Mouse (Mus musculus) C2C12 (cell line): ENCODE data around the gene Kctd11. TPM values are rescaled to one million over a fixed set of nuclear protein-coding genes. Genes with fewer than 3 reads are reported as not detected.
"Not testable (repeated sequence)": the region's sequence is repeated elsewhere in the genome, so short reads cannot be mapped to it uniquely, and the experiment has no call there.

Experiments used
- H3K27me3 ChIP-seq: one replicate; pipeline ENCODE4 v1.6.1; 2011; ENCODE audit not compliant: control insufficient read depth, insufficient read depth, insufficient read length
- H3K36me3 ChIP-seq: one replicate; pipeline ENCODE4 v1.6.1; 2011; ENCODE audit not compliant: control insufficient read depth, insufficient read depth
- H3K4me3 ChIP-seq: one replicate; pipeline ENCODE4 v1.5.1; 2011; ENCODE audit warnings: mild to moderate bottlenecking, control low read depth; ENCODE audit not compliant: poor library complexity, insufficient read depth, severe bottlenecking
- H3K79me2 ChIP-seq: one replicate; pipeline ENCODE4 v1.6.1; 2011; ENCODE audit not compliant: control insufficient read depth, insufficient read depth
- H3K79me3 ChIP-seq: one replicate; pipeline ENCODE4 v1.6.1; 2011; ENCODE audit warnings: low read depth, control low read depth
- H3ac ChIP-seq: one replicate; pipeline ENCODE3; 2011; ENCODE audit warnings: low read depth; ENCODE audit not compliant: control insufficient read depth, insufficient read length
- CEBPB ChIP-seq: IDR thresholded peaks from one replicate; pipeline ENCODE4 v1.6.1; 2011; ENCODE audit warnings: low read depth, mild to moderate bottlenecking, control low read depth, moderate library complexity
- CTCF ChIP-seq: IDR thresholded peaks from one replicate; pipeline ENCODE4 v1.5.1; 2011; ENCODE audit not compliant: control insufficient read depth, insufficient read depth, insufficient read length
- FOSL1 ChIP-seq: IDR thresholded peaks from one replicate; pipeline ENCODE4 v1.8.0; 2011; ENCODE audit warnings: mild to moderate bottlenecking, low read length; ENCODE audit not compliant: poor library complexity, insufficient read depth, severe bottlenecking
- MAX ChIP-seq: IDR thresholded peaks from one replicate; pipeline ENCODE4 v1.6.1; 2011; ENCODE audit warnings: mild to moderate bottlenecking, control low read depth
- MYOD1 ChIP-seq: IDR thresholded peaks from one replicate; pipeline ENCODE4 v1.6.1; 2011; ENCODE audit warnings: low read depth; ENCODE audit not compliant: control insufficient read depth, insufficient read length
- MYOG ChIP-seq: IDR thresholded peaks from one replicate; pipeline ENCODE4 v1.6.1; 2011; ENCODE audit not compliant: control insufficient read depth, insufficient read length; ENCODE audit errors: extremely low read depth
- USF1 ChIP-seq: IDR thresholded peaks from one replicate; pipeline ENCODE4 v1.6.1; 2011; ENCODE audit warnings: low read depth, mild to moderate bottlenecking, control low read depth, moderate library complexity
- polyA plus RNA-seq: library from polyadenylated mRNA; unstranded; fragments of >200 nt; fragmentation: generic; extraction: Trizol; gene quantifications from one replicate; pipeline ENCODE4 v1.2.1, GENCODE M21; 2012; ENCODE audit warnings: missing spikeins

Kctd11 gene
- polyA plus RNA-seq, 1 experiment: 17.2 TPM

DNA sequence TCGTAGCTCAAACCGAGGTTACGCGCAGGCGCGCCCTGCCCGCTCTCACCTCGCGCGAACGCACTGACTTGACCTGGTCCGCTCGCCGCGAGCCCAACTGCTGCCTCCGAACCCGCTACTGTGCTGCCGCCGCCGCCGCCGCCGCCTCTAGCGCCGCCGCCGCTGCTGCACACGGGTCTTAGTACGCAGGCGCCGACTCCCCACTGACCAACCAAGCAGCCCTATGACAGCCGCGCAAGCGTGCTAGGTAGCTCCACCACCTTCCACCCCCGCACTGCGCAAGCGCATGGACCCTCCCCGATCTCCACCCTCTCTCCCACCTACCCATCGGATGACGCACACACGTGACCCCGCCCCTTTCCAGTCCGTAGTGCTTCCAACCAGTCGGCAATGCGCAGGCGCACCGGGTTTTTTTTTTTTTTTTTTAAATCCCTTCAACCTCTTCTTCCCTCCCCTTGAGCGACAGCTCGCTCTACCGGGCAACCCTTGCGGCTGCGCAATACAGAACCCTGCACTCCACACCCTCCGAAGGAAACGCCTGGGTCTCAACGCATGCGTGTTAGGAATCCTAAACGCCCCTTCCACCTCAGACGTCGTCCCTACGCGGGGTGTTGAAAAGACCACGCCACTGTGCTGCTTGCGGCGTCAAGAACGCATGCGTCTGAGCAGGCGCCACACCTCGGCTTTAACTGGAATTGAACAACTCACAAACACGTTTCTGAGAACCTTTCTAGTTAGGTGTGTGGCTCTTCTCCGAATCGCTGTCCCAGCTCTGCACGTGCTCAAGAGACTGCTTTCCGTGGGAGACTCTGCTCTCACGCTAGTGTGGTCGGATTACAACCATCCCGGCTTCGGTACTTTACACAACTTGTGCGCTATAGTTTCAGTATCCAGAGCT lies 40.2 kb upstream of the Kctd11 start, which contains the start of gene Eif5a:
Gene Eif5a, minus strand, starts transcription at position 845 of the 898 bp plus-strand sequence.
- Histone ChIP-seq H3ac (peak within 1 kb of the TSS; percentile 98), H3K27me3 (no peaks in the 10 kb centered on the region), H3K36me3 (peaks cover 38% of the 10 kb centered on the region), H3K79me2 (peaks cover 54% of the 10 kb centered on the region), H3K79me3 (peaks cover 42% of the 10 kb centered on the region), H3K4me3 (peak within 1 kb of the TSS; percentile 100)
- no peak for TF ChIP-seq CEBPB
- TF ChIP-seq USF1: peak; percentile 93
- TF ChIP-seq CTCF: peak; percentile 49
- TF ChIP-seq MAX: peak; percentile 99

DNA sequence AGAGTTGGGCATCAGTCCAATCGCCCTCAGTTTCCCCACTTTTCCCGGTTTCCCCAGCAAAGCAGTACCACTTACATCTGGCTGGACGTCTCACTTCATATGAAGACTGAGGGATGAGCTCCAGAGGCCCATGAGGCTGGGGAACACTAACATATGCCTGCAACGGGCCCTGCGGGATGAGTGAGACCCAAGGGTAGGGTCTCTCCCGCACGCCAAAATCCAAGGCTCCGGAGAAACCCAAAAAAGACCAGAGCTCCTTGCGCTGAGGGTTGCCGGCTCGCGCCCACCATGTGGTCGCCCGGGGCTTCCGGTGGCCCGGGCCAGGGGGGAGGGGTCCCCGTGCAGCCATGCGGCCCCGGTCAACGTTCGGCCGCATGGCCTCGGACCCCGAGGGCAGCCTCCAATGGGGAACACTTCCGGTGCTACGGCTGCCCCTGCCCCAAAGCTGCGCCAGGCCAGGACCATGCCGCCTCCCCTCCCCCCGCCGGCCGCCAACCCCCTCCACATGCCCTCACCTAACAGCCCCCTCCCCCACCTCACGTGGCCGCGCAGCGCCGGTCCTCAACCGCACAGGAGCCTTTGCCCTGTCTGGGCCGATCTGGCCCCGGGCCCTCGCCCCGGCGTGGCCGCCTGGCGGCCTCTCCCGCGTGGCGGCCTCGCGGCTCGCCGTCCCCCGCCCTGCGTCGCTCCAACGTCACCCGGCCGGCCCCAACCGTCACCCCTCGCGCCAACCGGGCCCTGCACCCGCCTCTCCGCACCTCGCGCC lies 39.2 kb upstream of the Kctd11 start:
- H3K79me3 ChIP-seq: peaks cover 50% of the 10 kb centered on the region
- H3K36me3 ChIP-seq: peaks cover 47% of the 10 kb centered on the region
- TF ChIP-seq CTCF (no peak), MAX (peak; percentile 79), MYOD1 (no peak), FOSL1 (no peak), MYOG (no peak)
- peaks cover 63% of the 10 kb centered on the region for H3K79me2 ChIP-seq
- peak overlapping the region; percentile 100 for H3K4me3 ChIP-seq
- H3K27me3 ChIP-seq: no peaks in the 10 kb centered on the region
- H3ac ChIP-seq: peak overlapping the region; percentile 98

DNA sequence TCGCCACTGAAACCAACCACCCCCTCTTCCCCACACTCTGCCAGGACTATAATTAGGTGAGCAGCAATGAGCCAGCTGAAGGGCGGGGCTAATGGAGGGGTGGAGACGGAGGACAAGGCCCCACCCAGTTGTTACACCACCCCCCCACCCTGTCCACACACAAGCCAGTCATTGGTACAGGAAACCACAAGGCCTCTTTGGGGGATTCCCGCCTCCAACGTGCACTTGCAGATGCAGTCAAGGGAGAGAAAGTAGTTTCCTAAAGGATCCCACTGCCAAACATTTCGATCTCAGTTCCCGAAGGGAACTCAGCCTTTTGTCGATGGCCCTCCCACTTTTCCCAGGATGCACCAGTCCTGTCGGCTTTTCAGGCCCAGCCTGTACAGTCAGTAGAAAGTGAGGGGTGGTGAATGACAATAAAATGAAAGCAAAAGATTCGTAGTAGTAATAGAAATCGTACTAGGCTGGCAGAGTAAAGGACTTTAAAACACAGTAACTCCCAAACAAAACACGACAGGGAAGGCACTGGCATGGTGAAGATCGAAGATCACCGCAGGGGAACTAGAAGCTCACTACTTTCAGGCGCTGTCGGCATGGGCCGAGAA lies 38.6 kb upstream of the Kctd11 start:
- TF ChIP-seq FOSL1 (no peak), MAX (peak; percentile 72)
- H3K79me2 ChIP-seq: peaks cover 70% of the 10 kb centered on the region

DNA sequence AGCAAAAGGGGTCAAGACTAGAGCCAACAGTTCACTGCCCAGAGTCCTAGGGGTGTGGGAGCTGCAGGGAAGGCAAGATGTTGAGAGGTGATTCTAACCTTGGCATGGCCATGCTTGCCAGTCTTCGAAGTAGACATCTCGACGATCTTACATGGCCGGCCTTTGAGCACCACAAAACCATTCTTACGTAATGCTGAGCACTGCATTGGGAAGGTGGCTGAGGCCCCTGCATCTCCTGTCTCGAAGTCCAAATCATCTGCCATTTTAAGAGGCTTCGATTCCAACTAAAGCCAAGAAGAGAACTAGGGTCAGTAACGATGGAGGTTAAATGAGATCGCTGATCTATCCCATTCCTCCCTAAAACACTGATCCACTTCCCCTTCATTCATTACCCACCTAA lies 37.8 kb upstream of the Kctd11 start:
- Histone ChIP-seq H3K79me2 (peaks cover 77% of the 10 kb centered on the region), H3ac (peak overlapping the region; percentile 42), H3K27me3 (no peaks in the 10 kb centered on the region), H3K79me3 (peaks cover 50% of the 10 kb centered on the region), H3K4me3 (peak overlapping the region; percentile 100), H3K36me3 (peaks cover 58% of the 10 kb centered on the region)
- TF ChIP-seq USF1: no peak
- TF ChIP-seq MAX: no peak
- no peak for TF ChIP-seq FOSL1
- no peak for TF ChIP-seq CTCF

More for the DNA sequence above, 38.6 kb upstream of the Kctd11 start:
- Histone ChIP-seq H3ac (peak overlapping the region; percentile 98), H3K36me3 (peaks cover 54% of the 10 kb centered on the region), H3K79me3 (peaks cover 50% of the 10 kb centered on the region), H3K4me3 (peak overlapping the region; percentile 100), H3K27me3 (no peaks in the 10 kb centered on the region)

DNA sequence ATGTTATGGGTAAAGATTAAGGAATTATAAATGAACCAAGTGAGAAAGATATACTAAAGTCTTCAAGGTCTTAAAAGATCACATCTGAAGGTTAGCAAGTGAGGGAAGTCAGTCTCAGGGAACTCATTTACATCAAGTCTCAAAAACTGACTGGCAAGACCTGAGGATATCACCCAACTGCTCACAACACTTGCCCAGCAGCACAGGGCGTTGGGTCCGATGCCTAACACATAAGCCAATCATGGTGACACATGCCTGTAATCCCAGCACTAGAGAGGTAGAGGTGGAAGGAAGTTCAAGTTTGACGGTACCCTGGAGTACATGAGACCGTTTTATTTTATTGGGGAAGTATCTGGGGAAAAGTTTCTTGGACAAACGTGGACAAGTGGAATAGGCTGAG lies 36.9 kb upstream of the Kctd11 start:
- H3K4me3 ChIP-seq: no peak overlapping the region
- H3K79me2 ChIP-seq: peaks cover 78% of the 10 kb centered on the region
- no peak for TF ChIP-seq CEBPB
- no peak for TF ChIP-seq FOSL1
- no peak for TF ChIP-seq MAX
- no peak for TF ChIP-seq MYOG
- TF ChIP-seq USF1: no peak
- TF ChIP-seq CTCF: no peak
- TF ChIP-seq MYOD1: no peak
- no peaks in the 10 kb centered on the region for H3K27me3 ChIP-seq
- H3ac ChIP-seq: no peak overlapping the region
- H3K36me3 ChIP-seq: peaks cover 63% of the 10 kb centered on the region
- H3K79me3 ChIP-seq: peaks cover 50% of the 10 kb centered on the region

DNA sequence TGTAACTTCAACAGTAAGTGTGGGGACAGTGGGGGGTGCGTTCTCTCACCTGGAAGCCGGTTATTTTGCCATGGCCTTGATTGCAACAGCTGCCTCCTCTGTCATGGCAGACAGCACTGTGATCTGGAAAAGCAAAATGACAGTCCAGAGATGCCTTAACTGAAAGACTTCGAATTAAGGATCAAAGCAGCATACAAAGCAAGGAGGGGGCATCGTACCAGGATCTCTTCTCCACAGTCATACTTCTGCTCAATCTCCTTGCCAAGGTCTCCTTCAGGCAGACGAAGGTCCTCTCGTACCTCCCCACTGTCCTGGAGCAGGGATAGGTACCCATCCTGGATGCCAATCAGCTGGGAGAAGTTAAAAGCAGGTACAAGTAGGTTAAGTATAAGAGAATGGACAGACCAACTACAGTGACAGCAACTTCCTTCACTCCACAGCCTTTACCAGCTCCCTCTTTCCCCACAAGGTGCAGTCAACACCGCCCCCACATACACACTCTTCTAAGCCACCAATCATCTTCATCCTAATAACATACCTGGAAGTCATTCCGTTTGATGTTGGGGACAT lies 36.3 kb upstream of the Kctd11 start:
- no peaks in the 10 kb centered on the region for H3K27me3 ChIP-seq
- no peak overlapping the region for H3K4me3 ChIP-seq
- H3K36me3 ChIP-seq: peaks cover 69% of the 10 kb centered on the region
- no peak for TF ChIP-seq MAX
- no peak for TF ChIP-seq CEBPB
- TF ChIP-seq MYOG: no peak
- no peak for TF ChIP-seq MYOD1
- TF ChIP-seq USF1: no peak
- TF ChIP-seq CTCF: no peak
- no peak for TF ChIP-seq FOSL1
- H3ac ChIP-seq: no peak overlapping the region
- peaks cover 50% of the 10 kb centered on the region for H3K79me3 ChIP-seq
- peaks cover 77% of the 10 kb centered on the region for H3K79me2 ChIP-seq

DNA sequence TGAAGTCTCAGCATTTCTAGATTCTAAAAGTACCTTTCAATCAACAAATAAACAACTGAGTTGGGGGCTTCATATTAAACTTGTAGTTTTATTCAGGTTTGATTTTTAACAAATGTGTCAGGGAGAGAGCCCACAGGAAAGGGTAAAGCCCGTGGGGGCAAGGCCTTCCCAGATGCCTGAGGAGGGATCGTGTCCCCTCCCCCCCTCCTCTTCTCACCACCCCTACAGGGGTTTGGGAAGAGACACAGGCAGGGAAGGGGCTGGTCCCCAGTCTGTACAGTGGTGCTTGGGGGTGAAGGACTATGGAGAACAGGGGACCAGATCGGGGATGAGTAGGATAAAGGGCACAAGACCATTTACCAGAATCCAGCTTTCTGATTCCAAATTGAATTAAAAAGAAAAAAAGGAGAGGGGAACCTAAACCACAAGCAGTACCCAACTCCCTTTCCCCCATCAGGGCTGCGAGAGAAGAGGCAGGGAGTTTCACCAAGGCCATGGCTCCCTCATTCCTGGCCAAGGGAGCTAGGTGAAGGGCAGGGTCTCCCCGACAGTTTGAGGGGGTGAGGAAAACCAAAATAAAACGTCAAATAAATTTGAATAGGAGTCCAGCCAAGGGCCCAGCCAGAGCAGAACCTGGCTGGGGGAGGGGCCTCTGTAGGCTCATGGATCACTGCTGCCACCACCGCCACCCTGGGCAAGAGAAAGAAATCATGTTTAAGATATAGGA lies 35.6 kb upstream of the Kctd11 start:
- Histone ChIP-seq H3K79me2 (peaks cover 72% of the 10 kb centered on the region), H3K79me3 (peaks cover 50% of the 10 kb centered on the region), H3K36me3 (peaks cover 76% of the 10 kb centered on the region)
- not testable (repeated sequence) for H3K4me3 ChIP-seq, H3ac ChIP-seq, H3K27me3 ChIP-seq
